Mouse (Mus musculus): ENCODE measurements around the gene Gxylt2. TPM values are rescaled to one million over a fixed set of nuclear protein-coding genes. Genes with fewer than 3 reads are reported as not detected.

The Gxylt2 gene
- polyA plus RNA-seq, 1 experiment from 2014 or later: 0.89 TPM

GRCm38 (mm10) chr6:100792973-100793769, 88.6 kb downstream of the Gxylt2 start:
- Histone ChIP-seq H3K27ac (replicated peaks) (no peak overlapping the region), H3K9me3 (ENCODE audit: control insufficient read depth, low read length) (no peaks in the 10 kb centered on the region), H3K4me1 (replicated peaks; ENCODE audit: control insufficient read depth, insufficient read depth) (no peaks in the 10 kb centered on the region), H3K9ac (ENCODE audit: low read length) (no peak overlapping the region), H3K4me3 (ENCODE audit: low read depth, low read length) (no peak overlapping the region), H3K4me2 (replicated peaks; ENCODE audit: low read depth) (no peak overlapping the region), H3K36me3 (ENCODE audit: control insufficient read depth, insufficient read depth, low read length) (no peaks in the 10 kb centered on the region), H3K27me3 (ENCODE audit: control insufficient read depth, insufficient read depth, low read length) (no peaks in the 10 kb centered on the region)
- no peak for DNase-seq (ENCODE audit: low spot score)
- 57% methylated on average over 14 of the region's 14 CpGs for WGBS
- no peak for ATAC-seq (ENCODE audit: low FRiP score, low TSS enrichment)
- TF ChIP-seq CTCF (IDR thresholded peaks at IDR 0.05; ENCODE audit: low read depth) (no peak), EP300 (optimal IDR thresholded peaks at IDR 0.05) (no peak)

- no peaks in the 10 kb centered on the region for H3K27me3 ChIP-seq (ENCODE audit: control insufficient read depth, insufficient read depth, low read length)
- H3K4me2 ChIP-seq (replicated peaks; ENCODE audit: low read depth): no peak overlapping the region
- ATAC-seq (ENCODE audit: low FRiP score, low TSS enrichment): no peak
- no peak overlapping the region for H3K4me3 ChIP-seq (ENCODE audit: low read depth, low read length)
- 43% methylated on average over 6 of the region's 6 CpGs for WGBS
- H3K27ac ChIP-seq (replicated peaks): no peak overlapping the region
- H3K36me3 ChIP-seq (ENCODE audit: control insufficient read depth, insufficient read depth, low read length): no peaks in the 10 kb centered on the region
- no peak overlapping the region for H3K9ac ChIP-seq (ENCODE audit: low read length)
- DNase-seq (ENCODE audit: low spot score): no peak
- H3K9me3 ChIP-seq (ENCODE audit: control insufficient read depth, low read length): no peaks in the 10 kb centered on the region
- H3K4me1 ChIP-seq (replicated peaks; ENCODE audit: control insufficient read depth, insufficient read depth): no peaks in the 10 kb centered on the region; the same call in 1 of the 2 replicates
- TF ChIP-seq EP300 (optimal IDR thresholded peaks at IDR 0.05) (no peak), CTCF (IDR thresholded peaks at IDR 0.05; ENCODE audit: low read depth) (no peak)
These were observed 91.3 kb downstream of the Gxylt2 start for GRCm38 (mm10) chr6:100795797-100796196.

GRCm38 (mm10) chr6:100799290-100799689, 94.8 kb downstream of the Gxylt2 start:
- DNase-seq (ENCODE audit: low spot score) (no peak), ATAC-seq (ENCODE audit: low FRiP score, low TSS enrichment) (no peak)
- Histone ChIP-seq H3K9ac (ENCODE audit: low read length) (no peak overlapping the region), H3K4me2 (replicated peaks; ENCODE audit: low read depth) (no peak overlapping the region), H3K4me3 (ENCODE audit: low read depth, low read length) (no peak overlapping the region), H3K27me3 (ENCODE audit: control insufficient read depth, insufficient read depth, low read length) (no peaks in the 10 kb centered on the region), H3K27ac (replicated peaks) (no peak overlapping the region), H3K36me3 (ENCODE audit: control insufficient read depth, insufficient read depth, low read length) (no peaks in the 10 kb centered on the region), H3K4me1 (replicated peaks; ENCODE audit: control insufficient read depth, insufficient read depth) (no peaks in the 10 kb centered on the region; the same call in 1 of the 2 replicates), H3K9me3 (ENCODE audit: control insufficient read depth, low read length) (no peaks in the 10 kb centered on the region)
- 75% methylated on average over 6 of the region's 6 CpGs for WGBS
- TF ChIP-seq CTCF (IDR thresholded peaks at IDR 0.05; ENCODE audit: low read depth): no peak
- no peak for TF ChIP-seq EP300 (optimal IDR thresholded peaks at IDR 0.05)

- Histone ChIP-seq H3K9ac (ENCODE audit: low read length) (no peak overlapping the region), H3K9me3 (ENCODE audit: control insufficient read depth, low read length) (no peaks in the 10 kb centered on the region), H3K4me3 (ENCODE audit: low read depth, low read length) (no peak overlapping the region), H3K27ac (replicated peaks) (no peak overlapping the region), H3K4me2 (replicated peaks; ENCODE audit: low read depth) (no peak overlapping the region), H3K27me3 (ENCODE audit: control insufficient read depth, insufficient read depth, low read length) (no peaks in the 10 kb centered on the region), H3K4me1 (replicated peaks; ENCODE audit: control insufficient read depth, insufficient read depth) (no peaks in the 10 kb centered on the region; the same call in 1 of the 2 replicates), H3K36me3 (ENCODE audit: control insufficient read depth, insufficient read depth, low read length) (no peaks in the 10 kb centered on the region)
- DNase-seq (ENCODE audit: low spot score) (no peak), ATAC-seq (ENCODE audit: low FRiP score, low TSS enrichment) (no peak)
- WGBS: 89% methylated on average over 4 of the region's 4 CpGs
- TF ChIP-seq CTCF (IDR thresholded peaks at IDR 0.05; ENCODE audit: low read depth) (no peak), EP300 (optimal IDR thresholded peaks at IDR 0.05) (no peak)
These were observed 95.2 kb downstream of the Gxylt2 start for GRCm38 (mm10) chr6:100799766-100800165.

- no peaks in the 10 kb centered on the region for H3K36me3 ChIP-seq (ENCODE audit: control insufficient read depth, insufficient read depth, low read length)
- H3K4me3 ChIP-seq (ENCODE audit: low read depth, low read length): no peak overlapping the region
- no peak overlapping the region for H3K27ac ChIP-seq (replicated peaks)
- DNase-seq (ENCODE audit: low spot score): peak; percentile 52
- WGBS: 25% methylated on average over 10 of the region's 10 CpGs
- H3K4me1 ChIP-seq (replicated peaks; ENCODE audit: control insufficient read depth, insufficient read depth): no peaks in the 10 kb centered on the region; the same call in 1 of the 2 replicates
- peak overlapping the region; percentile 15; the same call in 1 of the 2 replicates for H3K4me2 ChIP-seq (replicated peaks; ENCODE audit: low read depth)
- no peak for TF ChIP-seq CTCF (IDR thresholded peaks at IDR 0.05; ENCODE audit: low read depth)
- TF ChIP-seq EP300 (optimal IDR thresholded peaks at IDR 0.05): no peak
- H3K9me3 ChIP-seq (ENCODE audit: control insufficient read depth, low read length): no peaks in the 10 kb centered on the region
- peak; percentile 76 for ATAC-seq (ENCODE audit: low FRiP score, low TSS enrichment)
- no peak overlapping the region for H3K9ac ChIP-seq (ENCODE audit: low read length)
- no peaks in the 10 kb centered on the region for H3K27me3 ChIP-seq (ENCODE audit: control insufficient read depth, insufficient read depth, low read length)
These were observed 96.0 kb downstream of the Gxylt2 start for GRCm38 (mm10) chr6:100800497-100800955.

All from stomach, postnatal 0 days (tissue).